ENCODE assay signal across 13 mouse cellular contexts in the genomic region with DNA sequence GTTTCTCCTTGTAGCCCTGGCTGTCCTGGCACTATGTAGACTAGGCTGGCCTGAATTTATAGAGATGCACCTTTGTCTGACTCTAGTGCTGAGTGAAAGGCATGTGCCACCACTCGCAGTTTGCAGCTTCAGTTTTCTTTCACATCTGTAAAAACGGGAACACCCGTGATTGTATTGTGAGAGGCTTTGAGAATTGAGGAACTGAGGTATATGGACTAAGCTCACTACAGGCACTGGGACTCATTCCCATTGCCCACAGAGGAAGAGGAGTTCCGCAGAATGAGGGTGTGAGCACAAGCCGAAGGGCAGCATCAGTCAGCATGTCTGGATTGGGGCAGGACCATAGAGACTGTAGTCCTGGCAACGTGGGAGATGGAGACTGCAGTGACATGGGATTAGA. TPM values are rescaled to one million over a fixed set of nuclear protein-coding genes. Genes with fewer than 3 reads are reported as not detected.
DNase-seq lines count a peak whose midpoint lies in the region; ATAC-seq and TF ChIP-seq lines count a peak whose summit lies in the region.
"Had no signal": no experiment of that assay in that cellular context is flagged by ENCODE, and none has a peak within 500 bp of the region (broad histone marks: within the 10 kb centered on the region; RNA-seq: fewer than 3 reads in every experiment).

No protein-coding gene starts in this region.

- H3K4me1 ChIP-seq in forebrain, embryonic 13.5 days = peaks cover 7% of the 10 kb centered on the region
- H3K4me1 ChIP-seq in forebrain, embryonic 12.5 days = peaks cover 11% of the 10 kb centered on the region
- H3K4me1 ChIP-seq in lung, embryonic 16.5 days (replicated peaks; ENCODE audit: control insufficient read depth, insufficient read depth, low read length) = peaks cover 9% of the 10 kb centered on the region
- H3K4me1 ChIP-seq in lung, postnatal 0 days (ENCODE audit: insufficient read depth, low read depth, low read length) = peaks cover 2% of the 10 kb centered on the region; the same call in 1 of the 2 replicates
- H3K4me1 ChIP-seq in intestine, embryonic 15.5 days (replicated peaks) = 0 out of 2 replicates have a peak, but pooled peaks cover 6% of the 10 kb centered on the region
- H3K4me1 ChIP-seq: neural tube, embryonic 12.5 days had no signal

- 0 out of 2 replicates have a peak overlapping the region, but pooled peaks have one; percentile 96 for H3K4me2 ChIP-seq in forebrain, embryonic 13.5 days
- H3K4me2 ChIP-seq in forebrain, embryonic 12.5 days = no peak overlapping the region
- H3K4me2 ChIP-seq in lung, embryonic 16.5 days (ENCODE audit: low read depth, low read length) = no peak overlapping the region
- no peak overlapping the region for H3K4me2 ChIP-seq in lung, postnatal 0 days (replicated peaks; ENCODE audit: low read depth, low read length)
- peak overlapping the region; percentile 94; the same call in 1 of the 2 replicates for H3K4me2 ChIP-seq in intestine, embryonic 15.5 days (replicated peaks)

- no peak for ATAC-seq in forebrain, embryonic 13.5 days
- no peak for ATAC-seq in forebrain, embryonic 12.5 days (ENCODE audit: low FRiP score)
- no peak for ATAC-seq in lung, embryonic 16.5 days (ENCODE audit: low read depth)
- ATAC-seq in lung, postnatal 0 days = no peak
- ATAC-seq in intestine, embryonic 15.5 days = no peak
- ATAC-seq in monocyte, adult 5-6 weeks (replicated peaks; ENCODE audit: insufficient number of reproducible peaks, low FRiP score, low TSS enrichment, poor library complexity, severe bottlenecking) = peak; percentile 68
- ATAC-seq: Patski had no signal

- H3K9ac ChIP-seq in forebrain, embryonic 13.5 days = no peak overlapping the region
- H3K9ac ChIP-seq in forebrain, embryonic 12.5 days = no peak overlapping the region
- H3K9ac ChIP-seq in lung, embryonic 16.5 days (ENCODE audit: low read length) = no peak overlapping the region
- H3K9ac ChIP-seq in lung, postnatal 0 days (replicated peaks; ENCODE audit: low read depth) = no peak overlapping the region
- no peak overlapping the region for H3K9ac ChIP-seq in intestine, embryonic 15.5 days

- no peak overlapping the region for H3K4me3 ChIP-seq in forebrain, embryonic 13.5 days
- no peak overlapping the region for H3K4me3 ChIP-seq in forebrain, embryonic 12.5 days (replicated peaks)
- no peak overlapping the region for H3K4me3 ChIP-seq in lung, embryonic 16.5 days (ENCODE audit: low read length)
- H3K4me3 ChIP-seq in lung, postnatal 0 days (ENCODE audit: low read depth, low read length) = no peak overlapping the region
- H3K4me3 ChIP-seq in intestine, embryonic 15.5 days (replicated peaks) = no peak overlapping the region

- no peaks in the 10 kb centered on the region for H3K36me3 ChIP-seq in forebrain, embryonic 13.5 days (ENCODE audit: poor library complexity, severe bottlenecking)
- H3K36me3 ChIP-seq in forebrain, embryonic 12.5 days (replicated peaks) = no peaks in the 10 kb centered on the region
- H3K36me3 ChIP-seq in lung, embryonic 16.5 days (ENCODE audit: control insufficient read depth, insufficient read depth, low read length) = no peaks in the 10 kb centered on the region
- H3K36me3 ChIP-seq in lung, postnatal 0 days (ENCODE audit: insufficient read depth, low read length) = no peaks in the 10 kb centered on the region
- no peaks in the 10 kb centered on the region for H3K36me3 ChIP-seq in intestine, embryonic 15.5 days
- H3K36me3 ChIP-seq: neural tube, embryonic 12.5 days had no signal

- H3K9me3 ChIP-seq in forebrain, embryonic 13.5 days (replicated peaks) = no peaks in the 10 kb centered on the region
- H3K9me3 ChIP-seq in forebrain, embryonic 12.5 days = no peaks in the 10 kb centered on the region
- no peaks in the 10 kb centered on the region for H3K9me3 ChIP-seq in lung, embryonic 16.5 days (ENCODE audit: control insufficient read depth, low read length)
- no peaks in the 10 kb centered on the region for H3K9me3 ChIP-seq in lung, postnatal 0 days (ENCODE audit: low read length)
- H3K9me3 ChIP-seq in intestine, embryonic 15.5 days = no peaks in the 10 kb centered on the region
- H3K9me3 ChIP-seq: neural tube, embryonic 12.5 days had no signal

- no peak for TF ChIP-seq CTCF in lung, postnatal 0 days (IDR thresholded peaks at IDR 0.05)

- H3K27ac ChIP-seq in forebrain, embryonic 13.5 days = no peak overlapping the region
- no peak overlapping the region for H3K27ac ChIP-seq in forebrain, embryonic 12.5 days
- H3K27ac ChIP-seq in lung, embryonic 16.5 days (ENCODE audit: low read length) = peak overlapping the region; percentile 91
- H3K27ac ChIP-seq in lung, postnatal 0 days (ENCODE audit: low read length) = no peak overlapping the region
- no peak overlapping the region for H3K27ac ChIP-seq in intestine, embryonic 15.5 days
- H3K27ac ChIP-seq: neural tube, embryonic 12.5 days had no signal

- H3K27me3 ChIP-seq in forebrain, embryonic 13.5 days = peaks cover 20% of the 10 kb centered on the region
- H3K27me3 ChIP-seq in forebrain, embryonic 12.5 days = peaks cover 25% of the 10 kb centered on the region
- H3K27me3 ChIP-seq in lung, embryonic 16.5 days (ENCODE audit: control insufficient read depth, insufficient read depth, low read depth, low read length) = no peaks in the 10 kb centered on the region
- H3K27me3 ChIP-seq in lung, postnatal 0 days (replicated peaks; ENCODE audit: insufficient read depth, low read length) = no peaks in the 10 kb centered on the region
- no peaks in the 10 kb centered on the region for H3K27me3 ChIP-seq in intestine, embryonic 15.5 days (replicated peaks)

- 64% methylated on average over 6 of the region's 6 CpGs for WGBS in forebrain, embryonic 13.5 days
- 67% methylated on average over 6 of the region's 6 CpGs for WGBS in forebrain, embryonic 12.5 days
- WGBS in lung, embryonic 16.5 days = 67% methylated on average over 6 of the region's 6 CpGs
- 71% methylated on average over 6 of the region's 6 CpGs for WGBS in lung, postnatal 0 days
- WGBS in intestine, embryonic 15.5 days = 76% methylated on average over 6 of the region's 6 CpGs

- no peak for DNase-seq in lung, postnatal 0 days (ENCODE audit: low spot score)
- no peak for DNase-seq in thymus, postnatal 0 days (ENCODE audit: low spot score)
- DNase-seq in urinary bladder, adult 18-20 months (ENCODE audit: low spot score in 2 of 2) = no peak
- DNase-seq: adrenal gland, postnatal 36 days; gastrocnemius, adult 2 months; kidney, adult 18-20 months had no signal

- no peak for TF ChIP-seq EP300 in lung, postnatal 0 days (IDR thresholded peaks at IDR 0.05)

RNA-seq across cellular contexts. Expression of a gene that starts 1.2 kb away (rescaled TPM):
- polyA plus RNA-seq in forebrain, embryonic 13.5 days (2015; fragmentation: Nextera tagmentation; extraction: Ambion mirVana) = 7.7 and 7.9 TPM in 2 replicates
- 8.4 and 8.6 TPM in 2 replicates for polyA plus RNA-seq in forebrain, embryonic 12.5 days (2016; fragmentation: Nextera tagmentation; extraction: Ambion mirVana)
- 38.3 and 41.9 TPM in 2 replicates for polyA plus RNA-seq in lung, embryonic 16.5 days (2015; fragmentation: Nextera tagmentation; extraction: Ambion mirVana)
- 14.6 and 15.3 TPM in 2 replicates for polyA plus RNA-seq in lung, postnatal 0 days (2015; fragmentation: Nextera tagmentation; extraction: Ambion mirVana)
- 176 and 204 TPM in 2 replicates for polyA plus RNA-seq in intestine, embryonic 15.5 days (2015; fragmentation: Nextera tagmentation; extraction: Ambion mirVana)
- 5.5 to 19.7 TPM (median 8.6 TPM) in 3 replicates for total RNA-seq in monocyte, adult 5-6 weeks (2017)
- 6.6 and 7.2 TPM in 2 replicates for polyA plus RNA-seq in thymus, postnatal 0 days (2015; fragmentation: Nextera tagmentation; extraction: Ambion mirVana)

RNA-seq across cellular contexts. Expression of a gene that starts 42.8 kb away (rescaled TPM):
- 13.6 and 14.6 TPM in 2 replicates for polyA plus RNA-seq in forebrain, embryonic 13.5 days (2015; fragmentation: Nextera tagmentation; extraction: Ambion mirVana)
- 14.8 and 16.1 TPM in 2 replicates for polyA plus RNA-seq in forebrain, embryonic 12.5 days (2016; fragmentation: Nextera tagmentation; extraction: Ambion mirVana)
- polyA plus RNA-seq in lung, embryonic 16.5 days (2015; fragmentation: Nextera tagmentation; extraction: Ambion mirVana) = 22.4 and 24.1 TPM in 2 replicates
- 23.4 and 28.6 TPM in 2 replicates for polyA plus RNA-seq in lung, postnatal 0 days (2015; fragmentation: Nextera tagmentation; extraction: Ambion mirVana)
- 20.5 and 20.9 TPM in 2 replicates for polyA plus RNA-seq in intestine, embryonic 15.5 days (2015; fragmentation: Nextera tagmentation; extraction: Ambion mirVana)
- total RNA-seq in monocyte, adult 5-6 weeks (2017) = 90.8 to 94.9 TPM (median 92.1 TPM) in 3 replicates
- polyA plus RNA-seq in thymus, postnatal 0 days (2015; fragmentation: Nextera tagmentation; extraction: Ambion mirVana) = 25.8 and 30.9 TPM in 2 replicates

RNA-seq across cellular contexts. Expression of a gene that starts 54.7 kb away (rescaled TPM):
- 3.0 and 3.1 TPM in 2 replicates for polyA plus RNA-seq in forebrain, embryonic 13.5 days (2015; fragmentation: Nextera tagmentation; extraction: Ambion mirVana)
- 4.5 and 4.8 TPM in 2 replicates for polyA plus RNA-seq in forebrain, embryonic 12.5 days (2016; fragmentation: Nextera tagmentation; extraction: Ambion mirVana)
- polyA plus RNA-seq in lung, embryonic 16.5 days (2015; fragmentation: Nextera tagmentation; extraction: Ambion mirVana) = 0.80 and 0.94 TPM in 2 replicates
- polyA plus RNA-seq in lung, postnatal 0 days (2015; fragmentation: Nextera tagmentation; extraction: Ambion mirVana) = 0.27 and 0.55 TPM in 2 replicates
- polyA plus RNA-seq in intestine, embryonic 15.5 days (2015; fragmentation: Nextera tagmentation; extraction: Ambion mirVana) = 120 and 142 TPM in 2 replicates
- not detected in 3 replicates for total RNA-seq in monocyte, adult 5-6 weeks (2017)
- 0.25 and 0.51 TPM in 2 replicates for polyA plus RNA-seq in thymus, postnatal 0 days (2015; fragmentation: Nextera tagmentation; extraction: Ambion mirVana)
- total RNA-seq: gastrocnemius, adult 2 months had no signal
- polyA plus RNA-seq: Patski had no signal

Comparison
In these comparisons a context has a peak if more than half of its experiments do, and no peak if none do; other contexts are left out.
1. H3K4me2 ChIP-seq: peak in forebrain, embryonic 13.5 days (single experiment) and intestine, embryonic 15.5 days (single experiment); none in forebrain, embryonic 12.5 days (single experiment), lung, embryonic 16.5 days (single experiment) and lung, postnatal 0 days (single experiment).
2. RNA of a gene that starts 54.7 kb away (polyA plus RNA-seq): 120 to 142 TPM in intestine, embryonic 15.5 days; 4.5 to 4.8 TPM in forebrain, embryonic 12.5 days, 3.0 to 3.1 TPM in forebrain, embryonic 13.5 days, 0.80 to 0.94 TPM in lung, embryonic 16.5 days, 0.27 to 0.55 TPM in lung, postnatal 0 days and 0.25 to 0.51 TPM in thymus, postnatal 0 days; every median in the first group is over 10 times any median in the second.